Mouse (Mus musculus) embryonic stem cell, embryonic (primary cell): ENCODE measurements at regions not wholly inside any gene's neighbourhood (a gene's known extent, or its start where the extent isn't known, plus 50 kb on each side); places are given as distances from the start of the nearest gene placed in this dataset.

Experiments
- CTCF ChIA-PET, 4 experiments: fragments of 300-600 bp in 2 of 4; fragments of 350-600 bp in 2 of 4; sonication (Branson Sonifier 250); formaldehyde crosslinking; loops; one replicate each; lab custom pipeline; 2022; ENCODE audit warnings: inconsistent platforms in 2 of 4; lab: Charles Lee
- POLR2A ChIA-PET, 4 experiments: fragments of 300-600 bp in 2 of 4; fragments of 350-600 bp in 2 of 4; sonication (Branson Sonifier 250); formaldehyde crosslinking; loops; one replicate each; lab custom pipeline; 2022; ENCODE audit warnings: antibody characterized with exemption in 4 of 4, inconsistent platforms in 1 of 4; lab: Charles Lee

- CTCF ChIA-PET, result interaction anchor here in 1 of 4 experiments (0.6 kb wide), 1 partner anchor 102 kb away, joined by 9 read pairs; no protein-coding TSS in a partner anchor
- POLR2A ChIA-PET, result interaction anchor here in 1 of 4 experiments (0.7 kb wide), 1 partner anchor 1434 kb away, joined by 3 read pairs; no protein-coding TSS in a partner anchor
Measured at GRCm38 (mm10) chr7:72498562-72499230, 192.3 kb upstream of the Mctp2 start.

DNA sequence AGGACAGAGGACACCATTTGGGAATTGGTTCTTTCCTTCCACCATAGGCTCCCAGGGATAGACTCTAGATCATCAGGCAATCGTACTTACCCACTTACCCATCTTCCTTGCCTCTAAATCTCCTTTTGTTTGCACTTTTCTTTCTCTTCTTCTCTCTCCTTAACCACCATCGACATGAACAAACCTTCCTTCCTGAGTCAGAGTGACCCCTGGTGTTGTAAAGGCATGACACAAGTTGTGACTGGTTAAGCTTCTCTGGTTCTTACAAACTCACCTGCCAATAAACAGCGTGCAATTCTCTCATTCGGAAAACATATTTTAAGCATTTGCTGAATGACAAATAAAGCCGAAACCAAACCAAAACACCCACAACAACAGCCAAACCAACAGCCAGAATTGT, 193.4 kb upstream of the Mctp2 start:
- CTCF ChIA-PET, result interaction anchor here in 1 of 4 experiments (0.6 kb wide), 2 partner anchors 103 to 427 kb away, joined by 5 to 9 read pairs; no protein-coding TSS in a partner anchor
- POLR2A ChIA-PET, result no interaction called here

- POLR2A ChIA-PET, result no interaction called here
Measured at GRCm38 (mm10) chr7:72500190-72500589, 193.8 kb upstream of the Mctp2 start.

GRCm38 (mm10) chr7:72500996-72501395, 194.6 kb upstream of the Mctp2 start:
- POLR2A ChIA-PET, result no interaction called here
- CTCF ChIA-PET, result no interaction called here

More at GRCm38 (mm10) chr7:72500190-72500589, 193.8 kb upstream of the Mctp2 start:
- CTCF ChIA-PET, result no interaction called here

- POLR2A ChIA-PET, result no interaction called here
- CTCF ChIA-PET, result interaction anchor here in 1 of 4 experiments (0.7 kb wide), 1 partner anchor 111 kb away, joined by 3 read pairs; no protein-coding TSS in a partner anchor
Measured at GRCm38 (mm10) chr7:72501431-72501830, 195.0 kb upstream of the Mctp2 start.

GRCm38 (mm10) chr7:72503756-72504155, 197.3 kb upstream of the Mctp2 start:
- ChIA-PET POLR2A (interaction anchor here in 1 of 4 experiments (0.6 kb wide), 1 partner anchor 104 kb away, joined by 3 read pairs; no protein-coding TSS in a partner anchor), CTCF (no interaction called here)

DNA sequence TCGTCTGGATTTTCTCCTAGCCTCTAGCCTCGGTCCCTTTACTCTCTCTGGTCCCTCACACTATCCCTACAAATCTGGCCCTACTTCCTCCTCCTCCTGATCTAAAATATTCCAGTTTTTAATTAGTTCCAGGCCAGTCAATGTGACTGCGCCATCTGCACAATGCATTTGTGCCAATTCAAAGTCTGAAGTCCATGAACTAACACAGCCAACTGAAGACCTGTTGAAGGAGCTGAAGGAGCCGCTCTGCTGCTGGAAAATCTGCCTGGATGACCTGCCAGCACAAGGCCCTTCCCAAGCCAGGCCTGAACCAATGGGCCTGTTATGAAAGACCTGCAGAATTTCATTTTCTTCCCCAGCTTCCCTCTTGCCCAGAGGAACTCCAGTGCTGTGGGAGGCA, 197.9 kb upstream of the Mctp2 start:
- ChIA-PET POLR2A (no interaction called here), CTCF (no interaction called here)

DNA sequence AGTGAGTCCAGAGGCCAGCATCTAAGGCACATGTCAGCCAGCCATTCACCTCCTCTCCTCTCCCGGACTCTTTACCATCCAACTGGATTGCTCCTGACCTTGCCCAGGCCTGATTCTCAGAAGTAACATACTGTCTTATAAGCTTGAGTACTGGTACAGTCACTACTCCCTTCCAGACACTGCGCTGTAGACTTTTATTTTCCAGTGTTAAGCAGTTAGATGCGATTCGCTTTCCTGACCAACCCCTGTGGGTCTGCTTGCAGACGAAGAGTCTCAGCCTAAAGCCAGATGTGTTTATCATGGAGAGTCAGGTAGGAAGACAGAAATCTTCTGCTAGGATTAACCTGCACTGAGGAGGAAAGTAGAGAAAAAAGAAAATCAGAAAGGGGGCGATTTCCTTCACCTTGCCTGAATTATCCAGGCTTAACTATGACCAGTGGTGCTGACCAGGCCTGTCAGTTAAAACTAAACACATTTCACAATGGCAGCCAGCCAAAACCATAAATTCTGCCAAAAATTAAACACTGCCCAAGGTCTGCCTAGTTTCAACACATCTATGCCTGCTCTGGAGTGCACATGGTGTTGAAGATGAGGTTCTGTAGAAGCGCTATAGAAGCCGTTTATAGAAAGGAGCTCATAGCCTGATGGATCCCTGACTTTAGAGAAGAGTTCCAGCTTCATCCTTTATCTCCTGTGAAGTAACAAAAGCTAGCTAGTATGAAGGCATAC, 199.5 kb upstream of the Mctp2 start:
- POLR2A ChIA-PET, result no interaction called here

GRCm38 (mm10) chr7:72507946-72508345, 201.5 kb upstream of the Mctp2 start:
- POLR2A ChIA-PET, result no interaction called here
- CTCF ChIA-PET, result interaction anchor here in 1 of 4 experiments (0.6 kb wide), 2 partner anchors 11 to 129 kb away, joined by 4 read pairs; no protein-coding TSS in a partner anchor

More for the DNA sequence above, 199.5 kb upstream of the Mctp2 start:
- CTCF ChIA-PET, result no interaction called here

DNA sequence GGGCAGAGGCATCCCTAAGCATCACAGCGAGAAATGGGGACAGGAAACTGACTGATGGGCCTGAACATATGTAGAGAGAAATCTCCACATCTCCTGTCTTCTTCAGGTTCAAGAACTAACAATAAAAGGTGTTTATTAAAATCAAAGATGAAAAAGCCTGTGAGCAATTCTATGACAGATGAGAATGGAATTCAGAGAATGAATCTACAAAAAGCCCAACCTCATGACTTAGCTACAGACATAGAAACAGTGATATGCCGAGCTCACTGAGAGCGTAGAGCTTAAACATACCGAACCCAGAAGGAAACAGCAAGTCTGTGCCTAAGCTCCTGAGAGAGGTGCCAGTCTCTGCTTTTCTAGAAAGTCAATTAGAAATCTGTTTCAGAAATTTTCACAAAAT, 203.7 kb upstream of the Mctp2 start:
- ChIA-PET POLR2A (no interaction called here), CTCF (no interaction called here)

GRCm38 (mm10) chr7:72513446-72513845, 207.0 kb upstream of the Mctp2 start:
- ChIA-PET CTCF (no interaction called here), POLR2A (no interaction called here)

GRCm38 (mm10) chr7:72514851-72515250, 208.4 kb upstream of the Mctp2 start:
- ChIA-PET CTCF (no interaction called here), POLR2A (no interaction called here)

- ChIA-PET POLR2A (no interaction called here), CTCF (no interaction called here)
Measured at GRCm38 (mm10) chr7:72518421-72518972, 212.1 kb upstream of the Mctp2 start.

GRCm38 (mm10) chr7:72519359-72520115, 213.1 kb upstream of the Mctp2 start:
- CTCF ChIA-PET, result no interaction called here

GRCm38 (mm10) chr7:72528873-72529272, 222.5 kb upstream of the Mctp2 start:
- ChIA-PET POLR2A (no interaction called here), CTCF (no interaction called here)

More at GRCm38 (mm10) chr7:72519359-72520115, 213.1 kb upstream of the Mctp2 start:
- POLR2A ChIA-PET, result interaction anchor here in 1 of 4 experiments (0.5 kb wide), 1 partner anchor 1096 kb away, joined by 3 read pairs; no protein-coding TSS in a partner anchor

DNA sequence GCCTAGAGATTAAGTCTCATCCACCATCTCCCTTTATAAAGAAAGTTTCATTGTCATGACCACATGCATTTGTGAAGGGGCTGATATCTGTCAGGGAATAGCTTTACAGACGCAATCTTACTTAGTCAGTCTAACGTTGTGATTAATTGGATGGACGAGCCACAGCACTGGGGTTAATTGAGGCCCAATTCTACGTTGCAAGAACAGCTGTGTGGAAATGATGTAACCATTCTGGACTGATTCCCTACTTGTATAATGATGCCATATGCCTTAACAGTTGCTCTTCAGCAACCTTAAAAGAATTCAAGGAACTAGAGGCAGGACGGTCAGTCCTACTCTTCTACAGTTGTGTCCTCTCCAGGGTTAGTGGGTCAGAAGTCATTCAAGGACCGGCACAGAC, 231.9 kb upstream of the Mctp2 start:
- ChIA-PET POLR2A (no interaction called here), CTCF (no interaction called here)

DNA sequence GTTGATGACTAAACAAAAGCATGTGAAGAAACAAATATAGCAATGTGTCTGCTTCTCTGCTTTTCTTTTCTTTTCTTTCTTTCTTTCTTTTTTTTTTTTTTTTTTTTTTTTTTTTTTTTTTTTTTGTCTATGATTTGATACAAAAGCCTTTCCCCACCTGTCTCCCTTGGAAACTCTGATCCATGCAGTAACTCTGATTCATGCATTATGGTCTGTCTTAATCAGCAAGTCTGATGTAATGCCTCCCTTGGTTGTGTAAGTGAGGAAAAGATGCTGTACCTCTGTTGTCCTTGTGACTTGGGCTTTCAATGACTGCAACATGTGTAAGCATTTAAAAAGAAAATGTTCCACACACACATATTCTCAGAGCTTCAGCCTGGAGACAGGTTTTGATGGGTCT, 233.5 kb upstream of the Mctp2 start:
- CTCF ChIA-PET, result no interaction called here
- POLR2A ChIA-PET, result no interaction called here

DNA sequence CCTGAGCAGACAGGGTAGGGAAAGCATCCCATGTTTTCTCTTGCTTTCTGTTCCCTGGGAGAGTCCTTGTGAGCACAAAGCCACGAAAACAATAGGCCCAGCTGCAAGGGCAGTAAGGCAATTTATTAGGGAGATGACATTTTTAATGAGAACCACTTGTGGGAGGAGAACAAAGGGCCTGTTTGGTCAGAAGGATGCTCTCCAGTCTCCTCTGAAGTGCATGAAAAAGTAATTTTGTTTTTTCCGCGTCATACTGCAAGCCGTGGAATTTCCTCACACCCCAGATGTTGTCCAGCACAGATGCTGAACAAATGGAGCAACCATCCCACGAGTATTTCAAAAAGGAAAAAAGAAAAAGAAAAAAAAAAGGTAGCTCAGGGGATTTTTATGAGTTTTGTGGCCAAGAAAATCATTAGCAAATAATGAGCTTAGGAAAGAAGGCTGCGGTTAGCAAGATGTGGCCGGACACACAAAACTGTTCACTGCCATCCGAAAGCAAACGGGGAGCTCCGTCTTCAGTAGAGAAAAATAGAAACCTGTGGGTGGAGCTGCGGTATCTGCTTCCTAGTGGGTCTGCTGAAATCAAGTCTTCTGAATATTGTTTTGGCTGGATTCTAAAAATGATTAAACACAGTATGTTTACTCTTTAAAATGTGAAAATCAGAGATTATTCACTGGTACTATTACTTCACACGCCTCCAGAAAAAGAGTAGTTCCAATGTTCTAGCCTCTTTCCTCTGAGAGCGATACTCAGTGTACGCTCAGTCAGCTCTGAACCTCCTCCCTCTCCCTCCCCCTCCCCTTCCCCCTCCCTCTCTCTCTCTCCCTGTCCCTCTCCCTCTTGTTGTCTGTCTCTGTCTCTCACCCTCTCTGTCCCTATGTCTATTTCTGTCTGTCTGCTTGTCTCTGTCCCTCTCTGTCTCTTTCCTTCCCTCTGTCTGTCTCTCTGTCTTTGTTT, 235.4 kb upstream of the Mctp2 start:
- ChIA-PET CTCF (no interaction called here), POLR2A (no interaction called here)
